Mouse (Mus musculus) lung, embryonic 16.5 days (tissue): ENCODE measurements around the gene Efr3b. TPM values are rescaled to one million over a fixed set of nuclear protein-coding genes. Genes with fewer than 3 reads are reported as not detected.
A peak's percentile ranks its signal among the peaks of the same experiment; 100 is the strongest.

Experiments used
- ATAC-seq: fragments of 200-750 bp; cut with Nextera tagmentation; 2 replicates; pipeline ENCODE4 v1.8.0; 2017; ENCODE audit warnings: low read depth, mild to moderate bottlenecking, moderate library complexity
- H3K27ac ChIP-seq: fragments of 300-500 bp; sonication (generic); 2 replicates; pipeline ENCODE4 v1.5.1; 2014; ENCODE audit warnings: mild to moderate bottlenecking, control low read depth, low read length
- H3K27me3 ChIP-seq: fragments of 300-500 bp; sonication (generic); 2 replicates; pipeline ENCODE4 v1.6.1; 2014; ENCODE audit warnings: low read depth, low read length, mixed read lengths; ENCODE audit not compliant: control insufficient read depth, insufficient read depth
- H3K36me3 ChIP-seq: fragments of 300-500 bp; sonication (generic); 2 replicates; pipeline ENCODE4 v1.6.1; 2014; ENCODE audit warnings: low read length; ENCODE audit not compliant: control insufficient read depth, insufficient read depth
- H3K4me1 ChIP-seq: fragments of 300-500 bp; sonication (generic); replicated peaks from 2 replicates; pipeline ENCODE4 v1.6.1; 2014; ENCODE audit warnings: low read length, mixed read lengths; ENCODE audit not compliant: control insufficient read depth, insufficient read depth
- H3K4me2 ChIP-seq: fragments of 300-500 bp; sonication (generic); 2 replicates; pipeline ENCODE4 v1.6.1; 2014; ENCODE audit warnings: low read depth, low read length, control low read depth
- H3K4me3 ChIP-seq: fragments of 300-500 bp; sonication (generic); 2 replicates; pipeline ENCODE4 v1.5.1; 2014; ENCODE audit warnings: mild to moderate bottlenecking, low read length, control low read depth
- H3K9ac ChIP-seq: fragments of 300-500 bp; sonication (generic); 2 replicates; pipeline ENCODE4 v1.6.1; 2014; ENCODE audit warnings: low read length, control low read depth
- H3K9me3 ChIP-seq: fragments of 300-500 bp; sonication (generic); 2 replicates; pipeline ENCODE4 v1.6.1; 2016; ENCODE audit warnings: low read length; ENCODE audit not compliant: control insufficient read depth
- WGBS: fragments of 180-500 bp; shearing (Covaris S2); extraction: QIAGEN DNeasy Blood & Tissue Kit; methylation state at CpG from one replicate; pipeline ENCODE4 v1.1.7; 2014; 5-methylcytosine and 5-hydroxymethylcytosine counted together
- polyA plus RNA-seq: library from polyadenylated mRNA; unstranded; fragments of >200 nt; fragmentation: Nextera tagmentation; extraction: Ambion mirVana; gene quantifications from 2 replicates; pipeline ENCODE4 v1.2.1, GENCODE M21; 2015

The Efr3b gene
- polyA plus RNA-seq, 1 experiment from 2014 or later, result 3.9 TPM

DNA sequence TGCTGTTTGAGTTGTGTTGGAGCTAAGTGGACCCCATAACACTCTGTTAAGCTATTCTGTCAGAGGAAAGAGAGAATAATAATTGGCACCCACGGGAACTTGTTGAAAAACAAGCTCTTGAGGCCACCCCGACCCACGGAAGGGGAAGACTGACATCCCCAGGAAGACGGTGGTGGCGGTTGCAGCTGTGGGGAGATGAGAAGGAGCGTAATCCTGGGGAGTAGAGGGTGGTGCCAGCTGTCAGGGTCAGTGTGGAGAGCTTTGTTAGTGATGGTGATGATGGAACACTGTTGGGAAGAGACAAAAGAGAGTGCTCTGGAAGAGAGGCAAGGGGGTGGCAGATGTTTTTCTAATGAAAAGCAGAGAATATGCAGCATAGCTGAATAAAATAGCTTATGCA is 9.3 kb upstream of the Efr3b start:
- H3K4me3 ChIP-seq, result no peak overlapping the region
- H3K36me3 ChIP-seq, result no peaks in the 10 kb centered on the region
- H3K27ac ChIP-seq, result no peak overlapping the region
- no peak for ATAC-seq
- H3K4me2 ChIP-seq, result no peak overlapping the region
- no peaks in the 10 kb centered on the region for H3K9me3 ChIP-seq
- no peak overlapping the region for H3K9ac ChIP-seq
- no peaks in the 10 kb centered on the region for H3K27me3 ChIP-seq
- H3K4me1 ChIP-seq, result no peaks in the 10 kb centered on the region
- 37% methylated on average over 6 of the region's 6 CpGs for WGBS

DNA sequence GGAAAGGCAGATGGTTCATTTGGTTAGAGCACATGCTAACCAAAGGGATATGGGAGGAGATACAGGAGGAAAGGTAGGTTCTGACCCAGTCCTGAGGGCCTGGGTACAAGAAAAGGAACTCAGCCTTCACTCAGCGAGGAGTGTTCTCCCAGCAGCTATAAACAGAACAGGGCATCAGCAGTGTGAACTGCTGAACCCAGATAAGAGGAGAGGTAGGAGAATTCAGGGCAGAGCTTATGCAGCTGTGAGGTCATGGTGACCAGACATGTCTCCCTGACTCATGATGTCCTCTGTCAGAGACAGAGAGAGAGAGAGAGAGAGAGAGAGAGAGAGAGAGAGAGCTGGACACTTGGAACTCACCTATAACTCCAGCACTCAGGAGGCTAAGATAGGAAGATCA is 7.3 kb upstream of the Efr3b start:
- H3K4me3 ChIP-seq, result no peak overlapping the region
- H3K9me3 ChIP-seq, result no peaks in the 10 kb centered on the region
- H3K27ac ChIP-seq, result no peak overlapping the region
- no peak overlapping the region for H3K4me2 ChIP-seq
- no peaks in the 10 kb centered on the region for H3K36me3 ChIP-seq
- H3K4me1 ChIP-seq, result no peaks in the 10 kb centered on the region
- ATAC-seq, result no peak
- no peak overlapping the region for H3K9ac ChIP-seq
- H3K27me3 ChIP-seq, result no peaks in the 10 kb centered on the region
- 44% methylated on average over 1 of the region's 1 CpGs for WGBS

- Histone ChIP-seq H3K36me3 (no peaks in the 10 kb centered on the region), H3K9ac (no peak overlapping the region), H3K27ac (no peak overlapping the region), H3K4me2 (no peak overlapping the region), H3K9me3 (no peaks in the 10 kb centered on the region), H3K4me1 (peaks cover 6% of the 10 kb centered on the region; the same call in 1 of the 2 replicates), H3K4me3 (no peak overlapping the region), H3K27me3 (no peaks in the 10 kb centered on the region)
- ATAC-seq, result no peak
- WGBS, result 56% methylated on average over 5 of the region's 5 CpGs
These were observed 3.7 kb upstream of the Efr3b start for GRCm38 (mm10) chr12:4042411-4042810.

- WGBS, result 3% methylated on average over 13 of the region's 13 CpGs
- peak overlapping the region; percentile 77 for H3K4me3 ChIP-seq
- no peak overlapping the region for H3K27ac ChIP-seq
- peak overlapping the region; percentile 54 for H3K9ac ChIP-seq
- H3K27me3 ChIP-seq, result no peaks in the 10 kb centered on the region
- no peaks in the 10 kb centered on the region for H3K36me3 ChIP-seq
- no peak for ATAC-seq
- peak overlapping the region; percentile 99 for H3K4me2 ChIP-seq
- H3K9me3 ChIP-seq, result no peaks in the 10 kb centered on the region
- peaks cover 6% of the 10 kb centered on the region; the same call in 1 of the 2 replicates for H3K4me1 ChIP-seq
These were observed 331 bp upstream of the Efr3b start for GRCm38 (mm10) chr12:4039046-4039445.

DNA sequence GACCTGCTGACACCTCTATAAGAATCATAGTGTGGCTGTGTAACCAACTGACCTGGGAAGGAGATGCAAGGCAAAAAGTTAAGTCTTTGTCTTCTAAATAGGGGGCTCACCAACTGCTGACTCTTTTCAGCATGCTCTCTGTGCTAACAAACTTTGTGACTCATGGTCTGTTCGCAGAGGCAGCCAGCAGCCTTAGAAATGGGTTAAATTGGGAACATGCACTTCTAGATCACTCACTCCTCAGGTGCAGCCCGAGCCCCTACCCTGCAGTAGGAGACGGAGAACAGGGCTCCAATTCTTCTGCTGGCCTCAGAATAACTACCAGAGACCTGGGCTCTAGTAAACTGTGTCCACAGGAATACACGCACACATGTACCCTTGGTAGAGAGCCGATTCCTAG is 1.2 kb downstream of the Efr3b start:
- H3K27me3 ChIP-seq, result no peaks in the 10 kb centered on the region
- peak overlapping the region; percentile 77 for H3K4me3 ChIP-seq
- no peaks in the 10 kb centered on the region for H3K36me3 ChIP-seq
- no peak for ATAC-seq
- no peak overlapping the region for H3K27ac ChIP-seq
- H3K4me1 ChIP-seq, result peaks cover 6% of the 10 kb centered on the region; the same call in 1 of the 2 replicates
- H3K9ac ChIP-seq, result no peak overlapping the region
- peak overlapping the region; percentile 99 for H3K4me2 ChIP-seq
- 27% methylated on average over 5 of the region's 5 CpGs for WGBS
- H3K9me3 ChIP-seq, result no peaks in the 10 kb centered on the region

DNA sequence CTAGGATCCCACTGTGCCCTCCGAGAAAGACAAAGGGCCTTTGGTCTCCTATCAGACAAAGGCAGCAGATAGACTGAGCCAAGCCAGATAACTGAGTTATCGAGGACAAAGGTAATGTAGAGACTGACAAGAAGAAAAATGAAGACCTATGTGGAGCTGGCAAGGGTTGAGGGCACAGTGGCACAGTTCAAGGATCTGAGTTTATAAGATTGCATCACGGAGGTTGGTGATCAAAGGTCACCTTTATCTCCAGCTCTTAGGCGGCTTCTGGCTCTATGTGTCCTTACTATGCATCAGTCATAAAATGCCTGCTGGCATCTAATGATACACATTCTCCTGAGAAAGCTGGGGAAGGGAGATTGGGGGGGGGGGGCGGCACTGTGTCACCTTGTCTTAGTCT is 2.6 kb downstream of the Efr3b start:
- Histone ChIP-seq H3K4me2 (no peak overlapping the region), H3K9ac (no peak overlapping the region), H3K27me3 (no peaks in the 10 kb centered on the region), H3K9me3 (no peaks in the 10 kb centered on the region), H3K36me3 (no peaks in the 10 kb centered on the region), H3K4me1 (peaks cover 6% of the 10 kb centered on the region; the same call in 1 of the 2 replicates), H3K27ac (no peak overlapping the region), H3K4me3 (no peak overlapping the region)
- no peak for ATAC-seq
- 78% methylated on average over 5 of the region's 5 CpGs for WGBS

DNA sequence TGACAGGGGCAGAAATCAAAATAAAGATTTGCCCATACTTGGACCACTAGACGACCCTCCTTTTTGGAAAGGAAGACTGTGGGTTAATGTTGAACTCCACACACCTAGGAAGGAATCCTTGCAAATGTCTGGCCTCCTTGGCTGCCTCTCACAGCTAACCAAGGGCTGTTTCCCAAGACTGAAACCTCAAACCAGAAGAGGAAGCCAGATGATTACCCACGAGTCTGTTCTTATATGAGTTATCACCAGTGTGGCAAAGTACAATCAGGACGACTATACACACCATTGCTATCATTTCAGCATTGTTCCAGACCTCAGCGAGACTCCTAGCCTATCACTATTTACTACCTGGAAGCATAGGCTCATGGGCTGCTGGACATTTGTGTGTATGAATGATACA is 9.7 kb downstream of the Efr3b start:
- H3K9ac ChIP-seq, result no peak overlapping the region
- H3K27ac ChIP-seq, result no peak overlapping the region
- no peaks in the 10 kb centered on the region for H3K9me3 ChIP-seq
- H3K4me1 ChIP-seq, result no peaks in the 10 kb centered on the region; the same call in 1 of the 2 replicates
- WGBS, result 60% methylated on average over 4 of the region's 4 CpGs
- no peak for ATAC-seq
- H3K36me3 ChIP-seq, result no peaks in the 10 kb centered on the region
- no peaks in the 10 kb centered on the region for H3K27me3 ChIP-seq
- no peak overlapping the region for H3K4me2 ChIP-seq
- no peak overlapping the region for H3K4me3 ChIP-seq

DNA sequence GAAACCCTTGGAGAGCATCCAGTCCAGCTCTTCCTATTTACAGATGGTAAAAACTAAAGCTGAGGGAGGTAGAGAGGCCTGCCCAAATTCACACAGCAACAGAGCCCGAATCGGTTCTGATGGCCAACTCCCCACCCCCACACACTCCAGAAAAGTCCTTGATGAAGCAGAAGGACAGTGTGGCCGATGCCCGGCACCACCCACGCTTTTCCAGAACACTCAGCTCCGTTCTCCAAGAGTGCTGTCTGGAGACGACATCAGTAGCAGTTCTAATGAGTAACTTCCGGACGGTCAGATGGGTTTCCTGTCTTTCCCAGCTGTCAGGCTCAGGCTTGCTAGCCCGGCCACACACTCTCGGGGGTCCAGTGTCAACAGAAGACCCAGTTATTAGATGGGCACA is 10.2 kb downstream of the Efr3b start:
- Histone ChIP-seq H3K9me3 (no peaks in the 10 kb centered on the region), H3K4me3 (no peak overlapping the region), H3K36me3 (no peaks in the 10 kb centered on the region), H3K27ac (no peak overlapping the region), H3K27me3 (no peaks in the 10 kb centered on the region), H3K9ac (no peak overlapping the region), H3K4me1 (no peaks in the 10 kb centered on the region; the same call in 1 of the 2 replicates), H3K4me2 (no peak overlapping the region)
- WGBS, result 46% methylated on average over 11 of the region's 11 CpGs
- peak; percentile 38; the same call in 1 of the 2 replicates for ATAC-seq

DNA sequence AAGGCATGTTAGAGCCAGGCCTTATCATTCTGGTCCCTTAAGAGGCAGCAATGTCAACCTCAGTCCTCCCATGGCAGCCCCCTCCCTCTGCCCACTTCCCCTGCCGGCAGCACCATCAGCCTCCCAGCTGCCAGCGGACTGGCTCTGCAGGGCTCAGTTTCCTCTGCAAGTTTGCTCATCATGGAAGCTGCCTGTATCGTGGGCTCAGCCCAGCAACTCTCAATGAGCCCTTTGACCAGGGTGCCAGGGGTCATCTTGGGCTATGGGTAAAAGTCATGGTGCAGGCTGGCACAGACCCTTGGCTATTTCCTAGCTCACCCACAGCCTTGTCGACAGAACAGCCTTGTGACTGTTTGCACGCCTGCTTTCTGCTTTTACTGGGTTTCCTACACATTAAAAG is 14.4 kb downstream of the Efr3b start:
- Histone ChIP-seq H3K4me3 (no peak overlapping the region), H3K9ac (no peak overlapping the region), H3K27ac (no peak overlapping the region), H3K27me3 (no peaks in the 10 kb centered on the region), H3K9me3 (no peaks in the 10 kb centered on the region), H3K4me1 (peaks cover 3% of the 10 kb centered on the region), H3K36me3 (no peaks in the 10 kb centered on the region), H3K4me2 (no peak overlapping the region)
- ATAC-seq, result no peak
- WGBS, result 63% methylated on average over 5 of the region's 5 CpGs

DNA sequence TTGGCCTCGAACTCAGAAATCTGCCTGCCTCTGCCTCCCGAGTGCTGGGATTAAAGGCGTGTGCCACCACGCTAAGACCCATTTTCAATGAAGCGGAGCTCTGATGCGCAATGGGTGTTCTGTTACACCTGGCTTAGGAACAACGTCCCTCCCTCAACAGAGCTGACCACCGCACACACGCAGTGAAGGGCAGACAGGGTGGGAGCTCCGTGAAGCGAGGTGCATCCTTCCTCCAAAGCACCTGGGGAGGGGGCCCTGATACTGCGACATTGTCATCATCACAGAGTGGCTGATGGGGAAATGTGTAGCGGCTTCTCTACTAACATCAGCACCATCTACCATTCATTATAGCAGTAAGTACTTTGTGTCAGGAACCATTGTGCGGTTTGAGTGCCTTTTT is 15.2 kb downstream of the Efr3b start:
- H3K4me1 ChIP-seq, result peaks cover 3% of the 10 kb centered on the region
- H3K4me3 ChIP-seq, result no peak overlapping the region
- 94% methylated on average over 14 of the region's 14 CpGs for WGBS
- no peaks in the 10 kb centered on the region for H3K27me3 ChIP-seq
- no peaks in the 10 kb centered on the region for H3K36me3 ChIP-seq
- H3K9me3 ChIP-seq, result no peaks in the 10 kb centered on the region
- H3K4me2 ChIP-seq, result no peak overlapping the region
- no peak for ATAC-seq
- no peak overlapping the region for H3K9ac ChIP-seq
- no peak overlapping the region for H3K27ac ChIP-seq
